Mouse (Mus musculus): ENCODE measurements around the gene Trim14. TPM values are rescaled to one million over a fixed set of nuclear protein-coding genes. Genes with fewer than 3 reads are reported as not detected.
A peak's percentile ranks its signal among the peaks of the same experiment; 100 is the strongest.

The Trim14 gene
- total and polyA plus RNA-seq, 2 experiments from 2014 or later: 0.46 to 10.9 TPM

- Histone ChIP-seq H3K27ac (ENCODE audit: low read depth) (no peak overlapping the region), H3K4me3 (ENCODE audit: low read depth, low read length) (no peak overlapping the region), H3K9ac (replicated peaks; ENCODE audit: low read depth, low read length) (no peak overlapping the region), H3K9me3 (replicated peaks; ENCODE audit: control insufficient read depth, low read length) (no peaks in the 10 kb centered on the region), H3K4me1 (ENCODE audit: control insufficient read depth, insufficient read depth) (no peaks in the 10 kb centered on the region), H3K4me2 (ENCODE audit: low read depth, low read length) (no peak overlapping the region), H3K27me3 (ENCODE audit: control insufficient read depth, insufficient read depth, low read length) (peaks cover 10% of the 10 kb centered on the region; the same call in 1 of the 2 replicates), H3K36me3 (replicated peaks; ENCODE audit: control insufficient read depth, insufficient read depth, low read length) (no peaks in the 10 kb centered on the region)
- ATAC-seq (ENCODE audit: insufficient read depth, low read depth) (no peak), DNase-seq (ENCODE audit: low spot score) (no peak)
- 59% methylated on average over 8 of the region's 8 CpGs for WGBS
- TF ChIP-seq CTCF (IDR thresholded peaks at IDR 0.05; ENCODE audit: low read depth) (no peak), EP300 (IDR thresholded peaks at IDR 0.05; ENCODE audit: low read depth) (no peak)
Observed at GRCm38 (mm10) chr4:46550406-46550805, 14.5 kb upstream of the Trim14 start.

GRCm38 (mm10) chr4:46549979-46550378 lies 14.0 kb upstream of the Trim14 start:
- no peak overlapping the region for H3K4me3 ChIP-seq (ENCODE audit: low read depth, low read length)
- no peaks in the 10 kb centered on the region for H3K4me1 ChIP-seq (ENCODE audit: control insufficient read depth, insufficient read depth)
- no peak overlapping the region for H3K27ac ChIP-seq (ENCODE audit: low read depth)
- peaks cover 15% of the 10 kb centered on the region for H3K27me3 ChIP-seq (ENCODE audit: control insufficient read depth, insufficient read depth, low read length)
- DNase-seq (ENCODE audit: low spot score): no peak
- 66% methylated on average over 9 of the region's 10 CpGs for WGBS
- no peaks in the 10 kb centered on the region for H3K9me3 ChIP-seq (replicated peaks; ENCODE audit: control insufficient read depth, low read length)
- H3K36me3 ChIP-seq (replicated peaks; ENCODE audit: control insufficient read depth, insufficient read depth, low read length): no peaks in the 10 kb centered on the region
- ATAC-seq (ENCODE audit: insufficient read depth, low read depth): no peak
- TF ChIP-seq CTCF (IDR thresholded peaks at IDR 0.05; ENCODE audit: low read depth): no peak
- no peak for TF ChIP-seq EP300 (IDR thresholded peaks at IDR 0.05; ENCODE audit: low read depth)
- no peak overlapping the region for H3K4me2 ChIP-seq (ENCODE audit: low read depth, low read length)
- H3K9ac ChIP-seq (replicated peaks; ENCODE audit: low read depth, low read length): no peak overlapping the region

GRCm38 (mm10) chr4:46546709-46547108 lies 10.8 kb upstream of the Trim14 start:
- Histone ChIP-seq H3K9me3 (replicated peaks; ENCODE audit: control insufficient read depth, low read length) (no peaks in the 10 kb centered on the region), H3K27me3 (ENCODE audit: control insufficient read depth, insufficient read depth, low read length) (peaks cover 15% of the 10 kb centered on the region), H3K27ac (ENCODE audit: low read depth) (no peak overlapping the region), H3K9ac (replicated peaks; ENCODE audit: low read depth, low read length) (no peak overlapping the region), H3K4me3 (ENCODE audit: low read depth, low read length) (no peak overlapping the region), H3K4me2 (ENCODE audit: low read depth, low read length) (no peak overlapping the region), H3K4me1 (ENCODE audit: control insufficient read depth, insufficient read depth) (no peaks in the 10 kb centered on the region), H3K36me3 (replicated peaks; ENCODE audit: control insufficient read depth, insufficient read depth, low read length) (no peaks in the 10 kb centered on the region)
- 36% methylated on average over 6 of the region's 6 CpGs for WGBS
- ATAC-seq (ENCODE audit: insufficient read depth, low read depth): no peak
- DNase-seq (ENCODE audit: low spot score): no peak
- TF ChIP-seq CTCF (IDR thresholded peaks at IDR 0.05; ENCODE audit: low read depth) (no peak), EP300 (IDR thresholded peaks at IDR 0.05; ENCODE audit: low read depth) (no peak)

GRCm38 (mm10) chr4:46545498-46545897 lies 9.6 kb upstream of the Trim14 start:
- Histone ChIP-seq H3K4me3 (ENCODE audit: low read depth, low read length) (no peak overlapping the region), H3K9me3 (replicated peaks; ENCODE audit: control insufficient read depth, low read length) (no peaks in the 10 kb centered on the region), H3K9ac (replicated peaks; ENCODE audit: low read depth, low read length) (no peak overlapping the region), H3K27ac (ENCODE audit: low read depth) (no peak overlapping the region), H3K4me1 (ENCODE audit: control insufficient read depth, insufficient read depth) (no peaks in the 10 kb centered on the region), H3K27me3 (ENCODE audit: control insufficient read depth, insufficient read depth, low read length) (peaks cover 18% of the 10 kb centered on the region), H3K36me3 (replicated peaks; ENCODE audit: control insufficient read depth, insufficient read depth, low read length) (no peaks in the 10 kb centered on the region), H3K4me2 (ENCODE audit: low read depth, low read length) (no peak overlapping the region)
- 14% methylated on average over 9 of the region's 9 CpGs for WGBS
- peak; percentile 17 for TF ChIP-seq CTCF (IDR thresholded peaks at IDR 0.05; ENCODE audit: low read depth)
- no peak for TF ChIP-seq EP300 (IDR thresholded peaks at IDR 0.05; ENCODE audit: low read depth)
- ATAC-seq (ENCODE audit: insufficient read depth, low read depth): no peak
- no peak for DNase-seq (ENCODE audit: low spot score)

GRCm38 (mm10) chr4:46544313-46544712 lies 8.4 kb upstream of the Trim14 start:
- H3K27me3 ChIP-seq (ENCODE audit: control insufficient read depth, insufficient read depth, low read length): peaks cover 29% of the 10 kb centered on the region
- WGBS: 18% methylated on average over 1 of the region's 1 CpGs
- ATAC-seq (ENCODE audit: insufficient read depth, low read depth): no peak

GRCm38 (mm10) chr4:46543366-46544050 lies 7.6 kb upstream of the Trim14 start:
- H3K36me3 ChIP-seq (replicated peaks; ENCODE audit: control insufficient read depth, insufficient read depth, low read length): no peaks in the 10 kb centered on the region
- WGBS: 78% methylated on average over 13 of the region's 13 CpGs
- no peak for ATAC-seq (ENCODE audit: insufficient read depth, low read depth)
- no peak for TF ChIP-seq EP300 (IDR thresholded peaks at IDR 0.05; ENCODE audit: low read depth)
- TF ChIP-seq CTCF (IDR thresholded peaks at IDR 0.05; ENCODE audit: low read depth): no peak
- peaks cover 29% of the 10 kb centered on the region for H3K27me3 ChIP-seq (ENCODE audit: control insufficient read depth, insufficient read depth, low read length)
- H3K4me2 ChIP-seq (ENCODE audit: low read depth, low read length): no peak overlapping the region
- H3K4me1 ChIP-seq (ENCODE audit: control insufficient read depth, insufficient read depth): no peaks in the 10 kb centered on the region
- no peaks in the 10 kb centered on the region for H3K9me3 ChIP-seq (replicated peaks; ENCODE audit: control insufficient read depth, low read length)
- H3K9ac ChIP-seq (replicated peaks; ENCODE audit: low read depth, low read length): no peak overlapping the region
- no peak for DNase-seq (ENCODE audit: low spot score)
- no peak overlapping the region for H3K27ac ChIP-seq (ENCODE audit: low read depth)
- no peak overlapping the region for H3K4me3 ChIP-seq (ENCODE audit: low read depth, low read length)

More at GRCm38 (mm10) chr4:46544313-46544712, 8.4 kb upstream of the Trim14 start:
- Histone ChIP-seq H3K9ac (replicated peaks; ENCODE audit: low read depth, low read length) (no peak overlapping the region), H3K4me1 (ENCODE audit: control insufficient read depth, insufficient read depth) (no peaks in the 10 kb centered on the region), H3K27ac (ENCODE audit: low read depth) (no peak overlapping the region), H3K4me3 (ENCODE audit: low read depth, low read length) (no peak overlapping the region), H3K4me2 (ENCODE audit: low read depth, low read length) (no peak overlapping the region), H3K9me3 (replicated peaks; ENCODE audit: control insufficient read depth, low read length) (no peaks in the 10 kb centered on the region), H3K36me3 (replicated peaks; ENCODE audit: control insufficient read depth, insufficient read depth, low read length) (no peaks in the 10 kb centered on the region)
- DNase-seq (ENCODE audit: low spot score): no peak
- no peak for TF ChIP-seq EP300 (IDR thresholded peaks at IDR 0.05; ENCODE audit: low read depth)
- TF ChIP-seq CTCF (IDR thresholded peaks at IDR 0.05; ENCODE audit: low read depth): peak; percentile 12; the same call in 1 of the 2 replicates
